Mouse (Mus musculus) B cell, adult 2 months (primary cell): ENCODE data around the gene Cnot11.
"Not testable (repeated sequence)": the region's sequence is repeated elsewhere in the genome, so short reads cannot be mapped to it uniquely, and the experiment has no call there.

ENCODE experiments used
- DNase-seq, 2 experiments: peaks; one replicate each; pipeline ENCODE4 v3.0.0; 2022

Gene Cnot11

GRCm38 (mm10) chr1:39581215-39581614 lies 46.4 kb downstream of the Cnot11 start:
- DNase-seq, result no peak

GRCm38 (mm10) chr1:39583173-39583572 lies 48.4 kb downstream of the Cnot11 start:
- DNase-seq, result no peak

DNA sequence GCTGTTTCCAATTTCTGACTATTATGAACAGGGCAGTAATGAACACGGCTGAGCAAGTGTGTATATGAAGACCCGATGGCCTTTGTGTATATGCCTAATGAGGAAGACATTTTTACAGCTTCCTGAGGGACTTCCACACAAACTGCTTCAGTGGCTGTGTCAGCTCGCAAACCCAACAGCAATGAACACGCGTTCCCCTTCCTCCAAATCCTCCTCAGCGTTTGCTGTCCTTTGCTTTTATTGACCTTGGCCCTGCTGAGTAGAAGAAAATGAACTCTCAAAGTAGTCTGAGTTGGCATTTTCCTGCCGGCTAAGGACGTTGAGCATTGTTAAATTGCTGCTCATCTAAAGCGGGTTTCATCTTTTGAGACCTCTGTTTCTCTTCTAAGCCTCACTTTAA lies 50.6 kb downstream of the Cnot11 start:
- DNase-seq, result no peak

GRCm38 (mm10) chr1:39590193-39590592 lies 55.4 kb downstream of the Cnot11 start:
- no peak for DNase-seq

- DNase-seq, result not testable (repeated sequence)
Observed at GRCm38 (mm10) chr1:39591557-39591956, 56.8 kb downstream of the Cnot11 start.

GRCm38 (mm10) chr1:39592090-39592489 lies 57.3 kb downstream of the Cnot11 start:
- DNase-seq, result no peak

GRCm38 (mm10) chr1:39593836-39594235 lies 59.0 kb downstream of the Cnot11 start:
- DNase-seq, result no peak
